ENCODE assay signal across 8 mouse cellular contexts in genomic region chr10:14085882-14086515, GRCm38 (mm10).
DNase-seq lines count a peak whose midpoint lies in the region; ATAC-seq and TF ChIP-seq lines count a peak whose summit lies in the region.

No protein-coding gene starts in this region.

- H3K36me3 ChIP-seq in hindbrain, postnatal 0 days (ENCODE audit: insufficient read depth, low read length) = no peaks in the 10 kb centered on the region
- H3K36me3 ChIP-seq in hindbrain, embryonic 11.5 days (ENCODE audit: control insufficient read depth, insufficient read depth, low read length) = no peaks in the 10 kb centered on the region
- no peaks in the 10 kb centered on the region for H3K36me3 ChIP-seq in heart, embryonic 13.5 days
- H3K36me3 ChIP-seq in liver, embryonic 15.5 days (replicated peaks) = no peaks in the 10 kb centered on the region
- H3K36me3 ChIP-seq in stomach, postnatal 0 days (ENCODE audit: control insufficient read depth, insufficient read depth, low read length) = no peaks in the 10 kb centered on the region
- no peaks in the 10 kb centered on the region for H3K36me3 ChIP-seq in midbrain, embryonic 10.5 days

- TF ChIP-seq EP300 in stomach, postnatal 0 days (optimal IDR thresholded peaks at IDR 0.05) = no peak

- 76% methylated on average over 10 of the region's 10 CpGs for WGBS in hindbrain, postnatal 0 days
- WGBS in hindbrain, embryonic 11.5 days = 82% methylated on average over 10 of the region's 10 CpGs
- 58% methylated on average over 10 of the region's 10 CpGs for WGBS in heart, embryonic 13.5 days
- WGBS in liver, embryonic 15.5 days (ENCODE audit: insufficient replicate concordance) = 23% methylated on average over 10 of the region's 10 CpGs
- 41% methylated on average over 10 of the region's 10 CpGs for WGBS in stomach, postnatal 0 days
- WGBS in midbrain, embryonic 10.5 days = 87% methylated on average over 10 of the region's 10 CpGs

- no peak overlapping the region for H3K9ac ChIP-seq in hindbrain, postnatal 0 days (replicated peaks; ENCODE audit: low read length)
- no peak overlapping the region for H3K9ac ChIP-seq in hindbrain, embryonic 11.5 days (ENCODE audit: low read depth, low read length)
- peak overlapping the region; percentile 62 for H3K9ac ChIP-seq in heart, embryonic 13.5 days
- H3K9ac ChIP-seq in liver, embryonic 15.5 days = no peak overlapping the region
- H3K9ac ChIP-seq in stomach, postnatal 0 days (ENCODE audit: low read length) = 0 out of 2 replicates have a peak overlapping the region, but pooled peaks have one; percentile 18

- H3K27ac ChIP-seq in hindbrain, postnatal 0 days = 0 out of 2 replicates have a peak overlapping the region, but pooled peaks have one; percentile 11
- no peak overlapping the region for H3K27ac ChIP-seq in hindbrain, embryonic 11.5 days (ENCODE audit: low read depth, low read length)
- H3K27ac ChIP-seq in heart, embryonic 13.5 days (replicated peaks) = peak overlapping the region; percentile 81
- no peak overlapping the region for H3K27ac ChIP-seq in liver, embryonic 15.5 days (replicated peaks)
- H3K27ac ChIP-seq in stomach, postnatal 0 days (replicated peaks) = peak overlapping the region; percentile 50
- no peak overlapping the region for H3K27ac ChIP-seq in midbrain, embryonic 10.5 days (replicated peaks)

- no peak for DNase-seq in hindbrain, postnatal 0 days (ENCODE audit: low spot score)
- no peak for DNase-seq in hindbrain, embryonic 11.5 days (ENCODE audit: low spot score)
- DNase-seq in stomach, postnatal 0 days (ENCODE audit: low spot score) = peak; percentile 19
- no peak for DNase-seq in midbrain, embryonic 10.5 days (ENCODE audit: low spot score)
- DNase-seq in left cerebral cortex, adult 9 months (ENCODE audit: low spot score in 2 of 2) = no peak
- no peak for DNase-seq in ovary, postnatal 36 days (ENCODE audit: low spot score)

- ATAC-seq in hindbrain, postnatal 0 days = no peak
- ATAC-seq in hindbrain, embryonic 11.5 days (ENCODE audit: low FRiP score) = no peak
- ATAC-seq in heart, embryonic 13.5 days (ENCODE audit: extremely low read depth, insufficient number of reproducible peaks, low FRiP score, low TSS enrichment) = no peak
- ATAC-seq in liver, embryonic 15.5 days (ENCODE audit: insufficient read depth) = no peak; the same call in 1 of the 2 replicates
- 0 out of 2 replicates have a peak, but pooled peaks have one; percentile 24 for ATAC-seq in stomach, postnatal 0 days (ENCODE audit: low FRiP score, low TSS enrichment)

- H3K4me1 ChIP-seq in hindbrain, postnatal 0 days (ENCODE audit: insufficient read depth, low read length) = no peaks in the 10 kb centered on the region
- no peaks in the 10 kb centered on the region for H3K4me1 ChIP-seq in hindbrain, embryonic 11.5 days (replicated peaks; ENCODE audit: control insufficient read depth, insufficient read depth, low read length)
- H3K4me1 ChIP-seq in heart, embryonic 13.5 days = peaks cover 33% of the 10 kb centered on the region
- H3K4me1 ChIP-seq in liver, embryonic 15.5 days (replicated peaks) = no peaks in the 10 kb centered on the region
- peaks cover 5% of the 10 kb centered on the region for H3K4me1 ChIP-seq in stomach, postnatal 0 days (replicated peaks; ENCODE audit: control insufficient read depth, insufficient read depth)
- no peaks in the 10 kb centered on the region for H3K4me1 ChIP-seq in midbrain, embryonic 10.5 days

- H3K4me2 ChIP-seq in hindbrain, postnatal 0 days (ENCODE audit: low read depth, low read length) = peak overlapping the region; percentile 30
- H3K4me2 ChIP-seq in hindbrain, embryonic 11.5 days (replicated peaks; ENCODE audit: low read depth, low read length) = no peak overlapping the region
- peak overlapping the region; percentile 56 for H3K4me2 ChIP-seq in heart, embryonic 13.5 days
- H3K4me2 ChIP-seq in liver, embryonic 15.5 days = peak overlapping the region; percentile 50
- H3K4me2 ChIP-seq in stomach, postnatal 0 days (replicated peaks; ENCODE audit: low read depth) = peak overlapping the region; percentile 50

- no peaks in the 10 kb centered on the region for H3K27me3 ChIP-seq in hindbrain, postnatal 0 days (ENCODE audit: insufficient read depth, low read length)
- no peaks in the 10 kb centered on the region for H3K27me3 ChIP-seq in hindbrain, embryonic 11.5 days (ENCODE audit: control insufficient read depth, insufficient read depth, low read length)
- no peaks in the 10 kb centered on the region for H3K27me3 ChIP-seq in heart, embryonic 13.5 days (replicated peaks)
- H3K27me3 ChIP-seq in liver, embryonic 15.5 days = no peaks in the 10 kb centered on the region
- no peaks in the 10 kb centered on the region for H3K27me3 ChIP-seq in stomach, postnatal 0 days (ENCODE audit: control insufficient read depth, insufficient read depth, low read length)
- no peaks in the 10 kb centered on the region for H3K27me3 ChIP-seq in midbrain, embryonic 10.5 days (ENCODE audit: low read depth, poor library complexity, severe bottlenecking)

- no peaks in the 10 kb centered on the region for H3K9me3 ChIP-seq in hindbrain, postnatal 0 days (ENCODE audit: low read length)
- no peaks in the 10 kb centered on the region for H3K9me3 ChIP-seq in hindbrain, embryonic 11.5 days (ENCODE audit: control insufficient read depth, low read length)
- H3K9me3 ChIP-seq in heart, embryonic 13.5 days = no peaks in the 10 kb centered on the region
- H3K9me3 ChIP-seq in liver, embryonic 15.5 days (replicated peaks) = no peaks in the 10 kb centered on the region
- H3K9me3 ChIP-seq in stomach, postnatal 0 days (ENCODE audit: control insufficient read depth, low read length) = no peaks in the 10 kb centered on the region
- H3K9me3 ChIP-seq in midbrain, embryonic 10.5 days (replicated peaks) = no peaks in the 10 kb centered on the region

- no peak overlapping the region for H3K4me3 ChIP-seq in hindbrain, postnatal 0 days (ENCODE audit: low read length)
- no peak overlapping the region for H3K4me3 ChIP-seq in hindbrain, embryonic 11.5 days (ENCODE audit: low read depth, low read length)
- H3K4me3 ChIP-seq in heart, embryonic 13.5 days = peak overlapping the region; percentile 24
- peak overlapping the region; percentile 43 for H3K4me3 ChIP-seq in liver, embryonic 15.5 days (replicated peaks)
- peak overlapping the region; percentile 26 for H3K4me3 ChIP-seq in stomach, postnatal 0 days (ENCODE audit: low read depth, low read length)
- no peak overlapping the region for H3K4me3 ChIP-seq in midbrain, embryonic 10.5 days

- TF ChIP-seq CTCF in hindbrain, postnatal 0 days (IDR thresholded peaks at IDR 0.05; ENCODE audit: low read depth) = no peak
- TF ChIP-seq CTCF in stomach, postnatal 0 days (IDR thresholded peaks at IDR 0.05; ENCODE audit: low read depth) = no peak

Comparison
In these comparisons a context has a peak if more than half of its experiments do, and no peak if none do; other contexts are left out.
1. H3K27ac ChIP-seq: peak in hindbrain, postnatal 0 days (single experiment), heart, embryonic 13.5 days (single experiment) and stomach, postnatal 0 days (single experiment); none in hindbrain, embryonic 11.5 days (single experiment), liver, embryonic 15.5 days (single experiment) and midbrain, embryonic 10.5 days (single experiment).
2. H3K4me3 ChIP-seq: peak in heart, embryonic 13.5 days (single experiment), liver, embryonic 15.5 days (single experiment) and stomach, postnatal 0 days (single experiment); none in hindbrain, postnatal 0 days (single experiment), hindbrain, embryonic 11.5 days (single experiment) and midbrain, embryonic 10.5 days (single experiment).
3. H3K9ac ChIP-seq: peak in heart, embryonic 13.5 days (single experiment) and stomach, postnatal 0 days (single experiment); none in hindbrain, postnatal 0 days (single experiment), hindbrain, embryonic 11.5 days (single experiment) and liver, embryonic 15.5 days (single experiment).